Mouse (Mus musculus): Measurements from ENCODE around the gene 3110082J24Rik. TPM values are rescaled to one million over a fixed set of nuclear protein-coding genes. Genes with fewer than 3 reads are reported as not detected.
A peak's percentile ranks its signal among the peaks of the same experiment; 100 is the strongest.

Gene 3110082J24Rik
- polyA plus RNA-seq (2015; fragmentation: Nextera tagmentation; extraction: Ambion mirVana), result not detected in 2 replicates

GRCm38 (mm10) chr5:30105668-30106300, at the start of gene 3110082J24Rik:
3110082J24Rik (minus strand) TSS chr5:30106086.
- Histone ChIP-seq H3K9me3 (no peaks in the 10 kb centered on the region), H3K4me2 (peak within 1 kb of the TSS; percentile 97), H3K9ac (peak within 1 kb of the TSS; percentile 16; the same call in 1 of the 2 replicates), H3K4me3 (replicated peaks) (peak within 1 kb of the TSS; percentile 47), H3K27me3 (replicated peaks) (peaks cover 49% of the 10 kb centered on the region), H3K36me3 (no peaks in the 10 kb centered on the region), H3K4me1 (peaks cover 17% of the 10 kb centered on the region), H3K27ac (no peak within 1 kb of the TSS)
- no peak for ATAC-seq (ENCODE audit: insufficient read depth, low FRiP score, low read depth)
- WGBS, result 3% methylated on average over 29 of the region's 29 CpGs

GRCm38 (mm10) chr5:30155395-30155792, 49.5 kb upstream of the 3110082J24Rik start:
- WGBS, result 0% methylated on average over 31 of the region's 31 CpGs

GRCm38 (mm10) chr5:30154474-30155394, 48.8 kb upstream of the 3110082J24Rik start, which contains the start of the genes Hadha and Hadhb:
Hadha (minus strand) TSS chr5:30155162.
Hadhb (plus strand) TSS chr5:30155248.
- under 1% methylated on average over 53 of the region's 53 CpGs for WGBS

More at GRCm38 (mm10) chr5:30155395-30155792, 49.5 kb upstream of the 3110082J24Rik start:
- ATAC-seq (ENCODE audit: insufficient read depth, low FRiP score, low read depth), result peak; percentile 37
- Histone ChIP-seq H3K4me2 (peak overlapping the region; percentile 69), H3K27ac (peak overlapping the region; percentile 91), H3K9ac (peak overlapping the region; percentile 86), H3K36me3 (no peaks in the 10 kb centered on the region), H3K4me3 (replicated peaks) (peak overlapping the region; percentile 98), H3K27me3 (replicated peaks) (no peaks in the 10 kb centered on the region), H3K4me1 (peaks cover 13% of the 10 kb centered on the region; the same call in 1 of the 2 replicates), H3K9me3 (no peaks in the 10 kb centered on the region)

GRCm38 (mm10) chr5:30154013-30154412, 48.1 kb upstream of the 3110082J24Rik start:
- H3K9ac ChIP-seq, result peak overlapping the region; percentile 86; the same call in 1 of the 2 replicates
- no peak for ATAC-seq (ENCODE audit: insufficient read depth, low FRiP score, low read depth)
- no peaks in the 10 kb centered on the region for H3K27me3 ChIP-seq (replicated peaks)
- no peaks in the 10 kb centered on the region for H3K9me3 ChIP-seq
- 14% methylated on average over 4 of the region's 4 CpGs for WGBS
- peaks cover 13% of the 10 kb centered on the region; the same call in 1 of the 2 replicates for H3K4me1 ChIP-seq
- no peaks in the 10 kb centered on the region for H3K36me3 ChIP-seq
- peak overlapping the region; percentile 91; the same call in 1 of the 2 replicates for H3K27ac ChIP-seq
- H3K4me2 ChIP-seq, result peak overlapping the region; percentile 69
- H3K4me3 ChIP-seq (replicated peaks), result peak overlapping the region; percentile 98

More at GRCm38 (mm10) chr5:30154474-30155394, 48.8 kb upstream of the 3110082J24Rik start, which contains the start of the genes Hadha and Hadhb:
- Histone ChIP-seq H3K4me1 (peaks cover 13% of the 10 kb centered on the region; the same call in 1 of the 2 replicates), H3K9ac (peak within 1 kb of the TSS; percentile 86), H3K4me3 (replicated peaks) (peak within 1 kb of the TSS; percentile 98), H3K27me3 (replicated peaks) (no peaks in the 10 kb centered on the region), H3K27ac (peak within 1 kb of the TSS; percentile 91), H3K36me3 (no peaks in the 10 kb centered on the region), H3K9me3 (no peaks in the 10 kb centered on the region), H3K4me2 (peak within 1 kb of the TSS; percentile 69)
- peak; percentile 90 for ATAC-seq (ENCODE audit: insufficient read depth, low FRiP score, low read depth)

GRCm38 (mm10) chr5:30153222-30153621, 47.3 kb upstream of the 3110082J24Rik start:
- Histone ChIP-seq H3K36me3 (no peaks in the 10 kb centered on the region), H3K27me3 (replicated peaks) (no peaks in the 10 kb centered on the region), H3K9ac (no peak overlapping the region), H3K4me2 (no peak overlapping the region), H3K4me3 (replicated peaks) (no peak overlapping the region), H3K9me3 (no peaks in the 10 kb centered on the region), H3K4me1 (peaks cover 13% of the 10 kb centered on the region; the same call in 1 of the 2 replicates), H3K27ac (no peak overlapping the region)
- no peak for ATAC-seq (ENCODE audit: insufficient read depth, low FRiP score, low read depth)
- 72% methylated on average over 2 of the region's 2 CpGs for WGBS

GRCm38 (mm10) chr5:30152413-30152812, 46.5 kb upstream of the 3110082J24Rik start:
- Histone ChIP-seq H3K9me3 (no peaks in the 10 kb centered on the region), H3K4me2 (no peak overlapping the region), H3K36me3 (no peaks in the 10 kb centered on the region), H3K4me3 (replicated peaks) (no peak overlapping the region), H3K9ac (no peak overlapping the region), H3K27me3 (replicated peaks) (no peaks in the 10 kb centered on the region), H3K27ac (no peak overlapping the region), H3K4me1 (peaks cover 13% of the 10 kb centered on the region; the same call in 1 of the 2 replicates)
- ATAC-seq (ENCODE audit: insufficient read depth, low FRiP score, low read depth), result no peak
- 72% methylated on average over 1 of the region's 1 CpGs for WGBS

GRCm38 (mm10) chr5:30152007-30152406, 46.1 kb upstream of the 3110082J24Rik start:
- no peaks in the 10 kb centered on the region for H3K27me3 ChIP-seq (replicated peaks)
- H3K9me3 ChIP-seq, result no peaks in the 10 kb centered on the region
- peaks cover 11% of the 10 kb centered on the region; the same call in 1 of the 2 replicates for H3K4me1 ChIP-seq
- no peak for ATAC-seq (ENCODE audit: insufficient read depth, low FRiP score, low read depth)
- no peak overlapping the region for H3K4me3 ChIP-seq (replicated peaks)
- WGBS, result 64% methylated on average over 4 of the region's 4 CpGs
- no peaks in the 10 kb centered on the region for H3K36me3 ChIP-seq
- peak overlapping the region; percentile 46; the same call in 1 of the 2 replicates for H3K27ac ChIP-seq
- H3K4me2 ChIP-seq, result no peak overlapping the region
- no peak overlapping the region for H3K9ac ChIP-seq

- Histone ChIP-seq H3K4me2 (no peak overlapping the region), H3K4me1 (0 out of 2 replicates have a peak, but pooled peaks cover 5% of the 10 kb centered on the region), H3K4me3 (replicated peaks) (no peak overlapping the region), H3K9me3 (no peaks in the 10 kb centered on the region), H3K27ac (no peak overlapping the region), H3K27me3 (replicated peaks) (no peaks in the 10 kb centered on the region), H3K36me3 (peaks cover 14% of the 10 kb centered on the region), H3K9ac (no peak overlapping the region)
- WGBS, result 83% methylated on average over 5 of the region's 5 CpGs
- no peak for ATAC-seq (ENCODE audit: insufficient read depth, low FRiP score, low read depth)
These were observed 42.4 kb upstream of the 3110082J24Rik start for GRCm38 (mm10) chr5:30148133-30148920.

- H3K36me3 ChIP-seq, result peaks cover 19% of the 10 kb centered on the region
- H3K27me3 ChIP-seq (replicated peaks), result no peaks in the 10 kb centered on the region
- H3K9me3 ChIP-seq, result no peaks in the 10 kb centered on the region
- H3K4me1 ChIP-seq, result 0 out of 2 replicates have a peak, but pooled peaks cover 5% of the 10 kb centered on the region
- ATAC-seq (ENCODE audit: insufficient read depth, low FRiP score, low read depth), result no peak
- no peak overlapping the region for H3K4me3 ChIP-seq (replicated peaks)
- no peak overlapping the region for H3K27ac ChIP-seq
- H3K4me2 ChIP-seq, result no peak overlapping the region
- WGBS, result 86% methylated on average over 6 of the region's 6 CpGs
- no peak overlapping the region for H3K9ac ChIP-seq
These were observed 40.6 kb upstream of the 3110082J24Rik start for GRCm38 (mm10) chr5:30146526-30146925.

GRCm38 (mm10) chr5:30138193-30138592, 32.3 kb upstream of the 3110082J24Rik start:
- Histone ChIP-seq H3K9me3 (no peaks in the 10 kb centered on the region), H3K27me3 (replicated peaks) (no peaks in the 10 kb centered on the region), H3K9ac (no peak overlapping the region), H3K4me2 (no peak overlapping the region), H3K36me3 (peaks cover 19% of the 10 kb centered on the region), H3K27ac (no peak overlapping the region), H3K4me3 (replicated peaks) (no peak overlapping the region), H3K4me1 (no peaks in the 10 kb centered on the region)
- ATAC-seq (ENCODE audit: insufficient read depth, low FRiP score, low read depth), result no peak
- 88% methylated on average over 4 of the region's 4 CpGs for WGBS

- Histone ChIP-seq H3K9me3 (no peaks in the 10 kb centered on the region), H3K4me2 (no peak overlapping the region), H3K27me3 (replicated peaks) (no peaks in the 10 kb centered on the region), H3K9ac (no peak overlapping the region), H3K4me1 (no peaks in the 10 kb centered on the region), H3K36me3 (peaks cover 25% of the 10 kb centered on the region), H3K27ac (no peak overlapping the region), H3K4me3 (replicated peaks) (no peak overlapping the region)
- no peak for ATAC-seq (ENCODE audit: insufficient read depth, low FRiP score, low read depth)
- WGBS, result 92% methylated on average over 9 of the region's 9 CpGs
These were observed 31.4 kb upstream of the 3110082J24Rik start for GRCm38 (mm10) chr5:30137271-30137670.
